Mouse (Mus musculus) bone marrow, adult 2 months (tissue): Measurements from ENCODE around the gene Ptprt. TPM values are rescaled to one million over a fixed set of nuclear protein-coding genes. Genes with fewer than 3 reads are reported as not detected.

ENCODE experiments used
- H3K27ac ChIP-seq: fragments of 200-500 bp; 2 replicates; pipeline ENCODE4 v1.5.1; 2012; ENCODE audit warnings: low read depth, mild to moderate bottlenecking, control low read depth, inconsistent platforms, low read length; ENCODE audit not compliant: control insufficient read depth, poor library complexity, insufficient read depth
- H3K4me1 ChIP-seq: fragments of 200-500 bp; 2 replicates; pipeline ENCODE4 v1.6.1; 2011; ENCODE audit warnings: low read length; ENCODE audit not compliant: control insufficient read depth, insufficient read depth
- H3K4me3 ChIP-seq: fragments of 200-500 bp; replicated peaks from 2 replicates; pipeline ENCODE3; 2011; ENCODE audit warnings: mild to moderate bottlenecking, low read depth, low read length, control low read depth; ENCODE audit not compliant: control insufficient read depth
- CTCF ChIP-seq: fragments of 200-500 bp; IDR thresholded peaks from 2 replicates; pipeline ENCODE4 v1.5.1; 2011; ENCODE audit warnings: low read length, control low read depth; ENCODE audit not compliant: control insufficient read depth, insufficient read depth
- POLR2A ChIP-seq: fragments of 200-500 bp; IDR thresholded peaks from 2 replicates; pipeline ENCODE4 v1.6.1; 2011; ENCODE audit warnings: low read depth, mild to moderate bottlenecking, control low read depth, low read length, borderline replicate concordance; ENCODE audit not compliant: control insufficient read depth
- WGBS: fragments of 180-500 bp; shearing (Covaris S2); methylation state at CpG from one replicate; pipeline ENCODE4 v1.1.7; 2018; 5-methylcytosine and 5-hydroxymethylcytosine counted together
- polyA plus RNA-seq: library from polyadenylated mRNA; stranded (reverse); fragments of >200 nt; gene quantifications from 2 replicates; pipeline ENCODE4 v1.2.4, GENCODE M21; 2011; ENCODE audit warnings: low replicate concordance; ENCODE audit not compliant: missing spikeins, insufficient read depth, insufficient read length

The Ptprt gene
- not detected in 2 replicates for polyA plus RNA-seq

GRCm38 (mm10) chr2:162660941-162661386, at the start of gene Ptprt:
Ptprt (minus strand) TSS chr2:162661147.
- TF ChIP-seq CTCF (no peak), POLR2A (no peak)

DNA sequence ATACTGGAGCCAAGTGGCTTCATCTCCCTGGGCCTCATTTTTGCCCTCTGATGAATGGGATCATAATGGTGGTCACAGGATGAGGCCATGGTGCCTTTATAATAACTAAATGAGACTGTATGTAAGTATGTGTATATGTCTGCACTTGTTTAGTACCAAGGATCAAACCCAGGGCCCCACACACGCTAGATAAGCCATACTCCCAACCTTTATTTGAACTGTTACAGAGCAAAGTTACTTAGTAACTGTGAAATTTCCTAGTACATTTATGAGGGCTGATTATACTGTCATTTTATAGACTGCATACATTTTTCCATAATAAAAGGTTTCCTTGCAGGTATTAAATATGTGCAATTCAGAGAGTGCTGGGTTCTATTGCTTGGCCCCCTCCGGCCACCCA, 49.5 kb upstream of the Ptprt start:
- WGBS: 78% methylated on average over 2 of the region's 2 CpGs
- H3K4me1 ChIP-seq: no peaks in the 10 kb centered on the region
- H3K4me3 ChIP-seq: no peak overlapping the region
- H3K27ac ChIP-seq: no peak overlapping the region
- TF ChIP-seq CTCF: no peak
- TF ChIP-seq POLR2A: no peak

More at GRCm38 (mm10) chr2:162660941-162661386, at the start of gene Ptprt:
- no peaks in the 10 kb centered on the region for H3K4me1 ChIP-seq
- H3K4me3 ChIP-seq: no peak within 1 kb of the TSS
- WGBS: 3% methylated on average over 69 of the region's 73 CpGs
- H3K27ac ChIP-seq: no peak within 1 kb of the TSS; the same call in 1 of the 2 replicates

DNA sequence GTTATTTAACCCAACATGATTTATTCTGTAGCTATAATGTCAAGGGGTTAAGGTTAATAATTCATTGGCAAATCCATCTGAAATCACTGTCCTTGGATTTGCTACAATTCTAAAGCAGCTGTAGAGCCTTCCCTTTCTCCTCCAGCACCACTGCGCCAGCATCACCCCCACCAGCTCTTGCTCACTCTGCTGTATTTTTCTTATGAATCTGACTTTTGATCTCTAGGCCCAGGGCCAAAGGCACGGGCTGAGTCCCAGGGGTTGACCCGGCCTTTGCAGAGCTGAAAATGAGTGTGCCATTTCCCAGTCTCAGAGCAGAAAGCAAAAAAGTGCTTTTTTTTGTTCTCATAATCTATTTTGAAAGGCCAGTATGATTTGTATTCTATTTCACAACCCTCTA, 38.7 kb upstream of the Ptprt start:
- no peaks in the 10 kb centered on the region for H3K4me1 ChIP-seq
- H3K4me3 ChIP-seq: no peak overlapping the region
- no peak overlapping the region for H3K27ac ChIP-seq
- no peak for TF ChIP-seq POLR2A
- no peak for TF ChIP-seq CTCF
- 77% methylated on average over 3 of the region's 3 CpGs for WGBS

DNA sequence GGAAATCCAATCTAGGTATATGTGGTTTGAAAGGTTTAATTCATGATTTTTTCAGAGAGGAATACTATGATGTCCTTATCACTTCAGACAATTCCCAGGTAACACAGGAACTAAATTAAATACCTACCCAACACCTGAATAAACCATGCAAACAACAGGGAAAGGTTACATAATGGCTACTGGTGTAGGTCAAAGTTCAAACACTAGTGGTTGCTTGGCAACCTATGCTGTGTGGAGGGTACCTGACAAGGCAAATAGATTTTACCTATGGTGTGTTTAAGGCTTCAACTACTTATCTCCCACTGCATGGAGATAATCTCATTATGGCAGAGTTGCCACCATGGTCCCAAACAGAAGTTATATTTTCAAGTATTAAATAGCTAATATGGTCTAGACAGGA, 38.1 kb upstream of the Ptprt start:
- H3K4me3 ChIP-seq: no peak overlapping the region
- TF ChIP-seq CTCF (no peak), POLR2A (no peak)
- no peak overlapping the region for H3K27ac ChIP-seq
- no peaks in the 10 kb centered on the region for H3K4me1 ChIP-seq

- WGBS: 77% methylated on average over 8 of the region's 8 CpGs
- H3K4me3 ChIP-seq: no peak overlapping the region
- no peaks in the 10 kb centered on the region for H3K4me1 ChIP-seq
- TF ChIP-seq CTCF (no peak), POLR2A (no peak)
- H3K27ac ChIP-seq: no peak overlapping the region
These were observed 37.1 kb upstream of the Ptprt start for GRCm38 (mm10) chr2:162698068-162698467.

GRCm38 (mm10) chr2:162697151-162697550, 36.2 kb upstream of the Ptprt start:
- TF ChIP-seq CTCF: no peak
- no peak for TF ChIP-seq POLR2A
- no peak overlapping the region for H3K27ac ChIP-seq
- WGBS: 78% methylated on average over 10 of the region's 10 CpGs
- H3K4me1 ChIP-seq: no peaks in the 10 kb centered on the region
- no peak overlapping the region for H3K4me3 ChIP-seq

DNA sequence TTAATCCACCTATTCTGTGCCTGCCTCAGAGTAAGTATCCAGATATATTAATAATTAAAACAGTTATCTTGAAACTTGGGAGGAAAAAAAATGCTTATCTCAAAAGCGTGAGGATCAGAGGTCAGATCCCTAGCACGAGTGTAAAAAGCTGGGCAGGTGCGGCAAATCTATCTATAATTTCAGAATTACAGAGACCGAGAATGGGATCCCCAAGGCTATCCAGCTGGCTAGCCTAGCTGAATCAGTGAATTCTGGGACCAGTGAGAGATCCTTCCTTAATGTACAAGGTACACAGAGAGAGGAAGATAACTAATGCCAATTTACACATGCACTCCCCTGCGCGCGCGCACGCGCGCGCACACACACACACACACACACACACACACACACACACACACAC, 31.2 kb upstream of the Ptprt start:
- TF ChIP-seq CTCF: no peak
- no peak for TF ChIP-seq POLR2A
- 88% methylated on average over 12 of the region's 12 CpGs for WGBS
- no peaks in the 10 kb centered on the region for H3K4me1 ChIP-seq
- H3K4me3 ChIP-seq: no peak overlapping the region
- H3K27ac ChIP-seq: no peak overlapping the region

DNA sequence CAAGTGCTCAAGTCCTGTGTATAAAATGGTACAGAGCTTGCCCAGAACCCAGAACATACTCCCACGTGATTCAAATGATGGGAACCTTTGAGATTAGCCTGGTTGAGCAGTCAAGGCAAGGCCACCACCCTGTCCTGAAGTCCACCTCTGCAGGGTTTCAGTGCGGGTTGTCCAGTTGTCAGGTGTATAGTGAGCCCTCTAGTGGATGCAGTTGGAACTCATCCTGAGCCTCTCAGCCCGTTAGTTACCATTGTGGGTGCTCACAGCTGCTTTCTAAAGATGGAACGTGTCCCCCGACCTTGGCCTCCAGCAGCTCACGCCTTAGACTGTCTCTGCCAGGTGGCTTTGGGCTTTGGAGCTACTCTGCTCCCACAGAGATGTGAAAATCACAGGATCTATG, 21.7 kb upstream of the Ptprt start:
- 14% methylated on average over 6 of the region's 6 CpGs for WGBS
- H3K4me1 ChIP-seq: no peaks in the 10 kb centered on the region
- TF ChIP-seq POLR2A (no peak), CTCF (peak; percentile 43; the same call in 1 of the 2 replicates)
- no peak overlapping the region for H3K4me3 ChIP-seq
- no peak overlapping the region for H3K27ac ChIP-seq

- WGBS: 21% methylated on average over 1 of the region's 1 CpGs
These were observed 1.6 kb upstream of the Ptprt start for GRCm38 (mm10) chr2:162662431-162662970.

More at GRCm38 (mm10) chr2:162662431-162662970, 1.6 kb upstream of the Ptprt start:
- Histone ChIP-seq H3K4me1 (no peaks in the 10 kb centered on the region), H3K4me3 (no peak overlapping the region), H3K27ac (no peak overlapping the region)
- TF ChIP-seq POLR2A: no peak
- no peak for TF ChIP-seq CTCF
